Mouse (Mus musculus) lung, adult 10 weeks (tissue): Measurements from ENCODE around the gene Sprr2b. TPM values are rescaled to one million over a fixed set of nuclear protein-coding genes. Genes with fewer than 3 reads are reported as not detected.

ENCODE experiments used
- polyA plus RNA-seq: library from polyadenylated mRNA; stranded (reverse); fragments of 350-450 nt; fragmentation: Illumina TruSeq; extraction: RNeasy Lipid Tissue Mini Kit (QIAGEN cat#74804); gene quantifications from one replicate; pipeline ENCODE4 v1.2.3, GENCODE M21; 2014; ENCODE audit warnings: low read depth, low replicate concordance; ENCODE audit not compliant: insufficient read depth

Sprr2b gene
- not detected for polyA plus RNA-seq

DNA sequence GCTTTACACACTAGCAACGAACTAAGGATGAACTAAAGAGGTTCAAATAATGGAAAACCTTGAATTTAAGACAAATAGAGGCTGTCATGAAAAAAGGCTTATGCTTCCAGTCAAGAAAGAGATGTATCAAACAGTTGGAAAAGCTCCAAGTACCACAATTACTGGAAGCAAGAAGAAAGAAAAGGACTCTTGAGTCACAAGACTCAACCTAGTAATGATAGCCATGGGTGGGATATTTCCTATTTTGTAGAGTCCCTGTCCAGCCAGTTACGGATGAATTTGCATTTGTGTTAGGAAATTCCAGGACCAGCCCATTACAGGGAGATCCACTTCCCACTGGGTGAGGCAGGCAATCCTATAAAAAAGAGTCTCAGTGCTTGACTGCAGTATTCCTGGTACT, at the start of gene Sprr2b:
Gene Sprr2b (plus strand): TSS at position 301 of the 400 bp plus-strand sequence.

DNA sequence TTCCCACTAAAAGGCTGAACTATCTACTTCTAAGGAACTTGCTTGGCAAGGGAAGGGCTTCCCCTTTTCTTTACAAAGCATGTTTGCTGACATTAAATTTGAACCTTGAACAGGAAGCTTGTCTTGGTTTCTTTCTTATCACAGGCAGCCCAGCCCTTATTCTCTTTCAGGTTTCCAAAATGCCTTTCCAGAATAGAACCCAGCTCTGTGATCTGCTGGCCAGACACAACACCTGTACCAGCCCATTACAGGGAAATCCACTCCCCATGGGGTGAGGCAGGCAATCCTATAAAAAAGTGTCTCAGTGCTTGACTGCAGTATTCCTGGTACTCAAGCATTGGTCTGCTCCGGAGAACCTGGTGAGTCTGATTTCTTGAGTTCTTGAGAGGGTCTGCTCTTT, 31.3 kb upstream of the Sprr2b start, which contains the start of gene Sprr2a3:
Gene Sprr2a3 (plus strand): TSS at position 317 of the 400 bp plus-strand sequence.

DNA sequence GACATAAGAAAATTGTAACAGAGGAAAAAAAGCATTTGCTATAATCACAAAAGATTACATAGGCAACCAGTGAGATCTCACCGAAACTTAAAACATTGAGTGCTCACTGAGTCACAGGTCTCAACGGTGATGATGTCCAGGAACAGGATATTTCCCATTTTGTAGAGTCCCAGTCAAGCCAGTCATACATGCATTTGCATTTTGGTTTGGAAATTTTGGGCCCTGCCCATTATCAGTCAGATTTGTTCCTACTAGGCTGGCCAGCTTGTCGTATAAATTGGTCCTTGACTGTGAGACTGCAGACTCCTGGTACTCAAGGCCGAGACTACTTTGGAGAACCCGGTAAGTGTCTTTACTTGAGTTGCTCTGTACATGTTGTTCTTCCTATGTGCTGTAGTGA, 22.4 kb downstream of the Sprr2b start, which contains the start of gene Sprr2d:
Gene Sprr2d (plus strand): TSS at position 301 of the 400 bp plus-strand sequence.

DNA sequence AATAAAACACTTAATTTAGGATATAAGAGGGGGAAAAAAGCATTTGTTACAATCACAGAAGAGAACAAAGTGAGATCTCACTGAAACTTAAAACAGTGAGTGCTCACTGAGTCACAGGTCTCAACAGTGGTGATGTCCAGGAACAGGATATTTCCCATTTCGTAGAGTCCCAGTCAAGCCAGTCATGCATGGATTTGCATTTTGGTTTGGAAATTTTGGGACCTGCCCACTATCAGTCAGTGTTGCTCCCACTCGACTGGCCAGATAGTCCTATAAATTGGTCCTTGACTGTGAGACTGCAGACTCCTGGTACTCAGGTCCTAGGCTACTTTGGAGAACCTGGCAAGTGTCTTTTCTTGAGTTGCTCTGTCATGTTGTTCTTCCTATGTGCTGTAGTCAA, 35.4 kb downstream of the Sprr2b start, which contains the start of gene Sprr2e:
Gene Sprr2e (plus strand): TSS at position 301 of the 400 bp plus-strand sequence.

DNA sequence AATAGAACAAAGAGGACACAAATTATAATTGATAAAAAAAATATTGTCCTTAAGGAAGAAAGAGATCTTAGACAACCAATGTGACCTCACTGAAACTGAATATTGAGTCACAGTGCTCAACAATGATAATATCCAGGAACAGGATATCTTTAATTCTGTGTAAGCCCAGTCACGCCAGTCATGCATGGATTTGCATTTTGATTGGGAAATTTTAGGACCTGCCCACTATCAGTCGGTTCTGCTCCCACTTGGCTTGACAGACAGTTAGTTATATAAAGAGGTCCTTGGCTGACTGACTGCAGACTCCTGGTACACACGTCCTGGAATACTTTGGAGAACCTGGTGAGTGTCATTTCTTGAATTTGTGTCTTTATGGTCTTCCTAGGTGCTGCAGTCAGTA, 48.5 kb downstream of the Sprr2b start, which contains the start of gene Sprr2f:
Gene Sprr2f (plus strand): TSS at position 301 of the 400 bp plus-strand sequence.

Other genes starting within 250 kb of the Sprr2b start
- gene Lor, start 233.5 kb upstream of the Sprr2b start, polyA plus RNA-seq = 0.13 TPM
- not detected for gene Prr9, start 192.7 kb upstream of the Sprr2b start, polyA plus RNA-seq
- gene Lelp1, start 173.9 kb upstream of the Sprr2b start, polyA plus RNA-seq = not detected
- gene Sprr2a1, start 100.8 kb upstream of the Sprr2b start, polyA plus RNA-seq = not detected
- gene Sprr2a2, start 100.7 kb upstream of the Sprr2b start, polyA plus RNA-seq = 0.51 TPM
- gene Sprr2a3, start 31.2 kb upstream of the Sprr2b start, polyA plus RNA-seq = not detected
- gene Sprr2d, start 22.5 kb downstream of the Sprr2b start, polyA plus RNA-seq = not detected
- not detected for gene Sprr2e, start 35.5 kb downstream of the Sprr2b start, polyA plus RNA-seq
- gene Sprr2f, start 48.6 kb downstream of the Sprr2b start, polyA plus RNA-seq = not detected
- gene Sprr2h, start 69.1 kb downstream of the Sprr2b start, polyA plus RNA-seq = not detected
- gene Sprr2i, start 91.4 kb downstream of the Sprr2b start, polyA plus RNA-seq = not detected
- gene Sprr2j-ps, start 101.5 kb downstream of the Sprr2b start, polyA plus RNA-seq = not detected
- 3.0 TPM for gene Gm9774, start 112.8 kb downstream of the Sprr2b start, polyA plus RNA-seq
- not detected for gene Sprr2k, start 116.0 kb downstream of the Sprr2b start, polyA plus RNA-seq
- not detected for gene Sprr1b, start 122.2 kb downstream of the Sprr2b start, polyA plus RNA-seq
- not detected for gene Sprr3, start 142.1 kb downstream of the Sprr2b start, polyA plus RNA-seq
- 3.2 TPM for gene Sprr1a, start 169.3 kb downstream of the Sprr2b start, polyA plus RNA-seq
- not detected for gene Sprr4, start 183.9 kb downstream of the Sprr2b start, polyA plus RNA-seq
- gene 2310046K23Rik, start 217.9 kb downstream of the Sprr2b start, polyA plus RNA-seq = not detected